Mouse (Mus musculus): ENCODE results near the gene Gm20716. TPM values are rescaled to one million over a fixed set of nuclear protein-coding genes. Genes with fewer than 3 reads are reported as not detected.

Gm20716 gene
- total and polyA plus RNA-seq, 3 experiments: 24.4 to 29.4 TPM; not detected in 1

GRCm38 (mm10) chr2:168170167-168170685 is 59.9 kb downstream of the Gm20716 start:
- Histone ChIP-seq H3K4me1 (ENCODE audit: control insufficient read depth in 1 of 2, insufficient read depth in 2 of 2, low read length in 2 of 2) (no peaks in the 10 kb centered on the region; a peak in 1 of 4 replicates), H3K79me2 (ENCODE audit: control insufficient read depth, insufficient read depth, low read length, poor library complexity) (no peaks in the 10 kb centered on the region), H3K9ac (ENCODE audit: control insufficient read depth, low read depth, low read length, poor library complexity, severe bottlenecking) (peak overlapping the region; percentile 52), H3K36me3 (ENCODE audit: control insufficient read depth in 1 of 2, insufficient read depth in 2 of 2, low read length in 2 of 2) (no peaks in the 10 kb centered on the region), H3K27ac (ENCODE audit: control insufficient read depth, low read depth, low read length) (no peak overlapping the region), H3K9me3 (replicated peaks; ENCODE audit: insufficient read depth, low read length) (no peaks in the 10 kb centered on the region), H3K27me3 (ENCODE audit: control insufficient read depth in 1 of 2, insufficient read depth in 2 of 2, low read length in 2 of 2) (no peaks in the 10 kb centered on the region), H3K4me3 (ENCODE audit: control insufficient read depth in 1 of 2, insufficient read depth in 1 of 2, low read depth in 2 of 2, low read length in 2 of 2) (peak overlapping the region; percentile 45 to 78)
- peak; percentile 83 for DNase-seq (ENCODE audit: low read depth, low spot score)
- TF ChIP-seq ZKSCAN1 (IDR thresholded peaks at IDR 0.05; ENCODE audit: low read depth, low read length) (no peak), GATA1 (IDR thresholded peaks at IDR 0.05; ENCODE audit: low read depth, low read length) (peak; percentile 24; the same call in 1 of the 2 replicates), POLR2AphosphoS5 (IDR thresholded peaks at IDR 0.05; ENCODE audit: borderline replicate concordance, low read depth, low read length) (no peak), CTCF (IDR thresholded peaks at IDR 0.05 in 2 of 3, conservative IDR thresholded peaks at IDR 0.05 in 1 of 3; ENCODE audit: control insufficient read depth in 1 of 3, insufficient read depth in 1 of 3, low read depth in 2 of 3, low read length in 3 of 3, poor library complexity in 1 of 3, severe bottlenecking in 1 of 3) (no peak), HCFC1 (IDR thresholded peaks at IDR 0.05; ENCODE audit: low read depth, low read length) (0 out of 2 replicates have a peak, but pooled peaks have one; percentile 49), JUND (IDR thresholded peaks at IDR 0.05; ENCODE audit: low read depth, low read length) (no peak), MAZ (IDR thresholded peaks at IDR 0.05; ENCODE audit: low read depth, low read length) (no peak), ZMIZ1 (IDR thresholded peaks at IDR 0.05; ENCODE audit: low read depth, low read length) (no peak), CHD1 (IDR thresholded peaks at IDR 0.05; ENCODE audit: low read depth, low read length) (no peak), KAT2A (conservative IDR thresholded peaks at IDR 0.05; ENCODE audit: low read depth, low read length) (no peak), MAFK (IDR thresholded peaks at IDR 0.05; ENCODE audit: borderline replicate concordance, low read depth, low read length) (no peak), BHLHE40 (IDR thresholded peaks at IDR 0.05; ENCODE audit: borderline replicate concordance, low read depth, low read length) (no peak), MXI1 (IDR thresholded peaks at IDR 0.05; ENCODE audit: low read depth, low read length) (no peak; the same call in 1 of the 2 replicates), TCF12 (IDR thresholded peaks at IDR 0.05; ENCODE audit: low read depth, low read length) (0 out of 2 replicates have a peak, but pooled peaks have one; percentile 28), EP300 (IDR thresholded peaks at IDR 0.05; ENCODE audit: low read depth in 1 of 2, low read length in 2 of 2) (0 out of 4 replicates have a peak, but pooled peaks of 1 of the 2 experiments have one; percentile 25), RCOR1 (IDR thresholded peaks at IDR 0.05; ENCODE audit: low read depth, low read length) (no peak), ZC3H11A (IDR thresholded peaks at IDR 0.05; ENCODE audit: low read depth, low read length) (no peak), RAD21 (IDR thresholded peaks at IDR 0.05; ENCODE audit: low read depth, low read length) (no peak), ZNF384 (IDR thresholded peaks at IDR 0.05; ENCODE audit: low read depth, low read length) (no peak), CHD2 (IDR thresholded peaks at IDR 0.05; ENCODE audit: low read length) (no peak), GABPA (IDR thresholded peaks at IDR 0.05; ENCODE audit: low read depth, low read length) (no peak), NRF1 (IDR thresholded peaks at IDR 0.05; ENCODE audit: insufficient read depth, low read depth, low read length, poor library complexity, severe bottlenecking) (no peak), POLR2AphosphoS2 (IDR thresholded peaks at IDR 0.05; ENCODE audit: low read length) (no peak), MYC (IDR thresholded peaks at IDR 0.05; ENCODE audit: low read depth, low read length) (no peak), TBP (IDR thresholded peaks at IDR 0.05; ENCODE audit: low read depth, low read length) (no peak), ETS1 (IDR thresholded peaks at IDR 0.05; ENCODE audit: low read depth, low read length) (no peak), E2F4 (IDR thresholded peaks at IDR 0.05; ENCODE audit: borderline replicate concordance, low read depth, low read length) (no peak), SIN3A (IDR thresholded peaks at IDR 0.05; ENCODE audit: low read length) (no peak), ELF1 (IDR thresholded peaks at IDR 0.05; ENCODE audit: low read depth, low read length) (peak; percentile 30; the same call in 1 of the 2 replicates), POLR2A (IDR thresholded peaks at IDR 0.05; ENCODE audit: control insufficient read depth in 1 of 2, insufficient read depth in 1 of 2, low read depth in 1 of 2, low read length in 2 of 2, poor library complexity in 1 of 2) (peak; percentile 27 to 47; a peak in 1 of 4 replicates), NELFE (IDR thresholded peaks at IDR 0.05; ENCODE audit: low read depth, low read length) (peak; percentile 42; the same call in 1 of the 2 replicates), USF1 (IDR thresholded peaks at IDR 0.05; ENCODE audit: low read depth, low read length) (peak; percentile 90), SMC3 (IDR thresholded peaks at IDR 0.05; ENCODE audit: low read depth, low read length) (no peak), MEF2A (IDR thresholded peaks at IDR 0.05; ENCODE audit: extremely low read depth, insufficient replicate concordance, low read depth, low read length, poor library complexity, severe bottlenecking) (no peak), TAL1 (IDR thresholded peaks at IDR 0.05; ENCODE audit: low read length) (no peak), UBTF (IDR thresholded peaks at IDR 0.05; ENCODE audit: borderline replicate concordance, insufficient read depth, low read depth, low read length) (no peak), USF2 (IDR thresholded peaks at IDR 0.05; ENCODE audit: borderline replicate concordance in 1 of 2, insufficient read depth in 1 of 2, low read depth in 1 of 2, low read length in 2 of 2) (peak in 1 of 2 experiments; percentile 47; a peak in 1 of 4 replicates)

Measured in MEL (cell line).